Mouse (Mus musculus) liver, embryonic 12.5 days (tissue): Measurements from ENCODE around the gene Vasp. TPM values are rescaled to one million over a fixed set of nuclear protein-coding genes. Genes with fewer than 3 reads are reported as not detected.
A peak's percentile ranks its signal among the peaks of the same experiment; 100 is the strongest.

Experiments
- ATAC-seq: fragments of 200-750 bp; cut with Nextera tagmentation; 2 replicates; pipeline ENCODE4 v1.8.0; 2017; ENCODE audit warnings: moderate number of reproducible peaks, mild to moderate bottlenecking, moderate library complexity
- H3K27ac ChIP-seq: fragments of 300-500 bp; sonication (generic); 2 replicates; pipeline ENCODE4 v1.5.1; 2016; ENCODE audit warnings: mild to moderate bottlenecking
- H3K27me3 ChIP-seq: fragments of 300-500 bp; sonication (generic); replicated peaks from 2 replicates; pipeline ENCODE4 v1.6.1; 2016; ENCODE audit warnings: mild to moderate bottlenecking, moderate library complexity
- H3K36me3 ChIP-seq: fragments of 300-500 bp; sonication (generic); 2 replicates; pipeline ENCODE4 v1.6.1; 2016; ENCODE audit warnings: mild to moderate bottlenecking, moderate library complexity
- H3K4me1 ChIP-seq: fragments of 300-500 bp; sonication (generic); 2 replicates; pipeline ENCODE4 v1.6.1; 2016
- H3K4me2 ChIP-seq: fragments of 300-500 bp; sonication (generic); 2 replicates; pipeline ENCODE4 v1.6.1; 2016; ENCODE audit warnings: mild to moderate bottlenecking, moderate library complexity
- H3K4me3 ChIP-seq: fragments of 300-500 bp; sonication (generic); 2 replicates; pipeline ENCODE4 v1.5.1; 2016; ENCODE audit warnings: mild to moderate bottlenecking, moderate library complexity
- H3K9ac ChIP-seq: fragments of 300-500 bp; sonication (generic); 2 replicates; pipeline ENCODE4 v1.6.1; 2016; ENCODE audit warnings: mild to moderate bottlenecking, moderate library complexity
- H3K9me3 ChIP-seq: fragments of 300-500 bp; sonication (generic); replicated peaks from 2 replicates; pipeline ENCODE4 v1.6.1; 2016; ENCODE audit warnings: mild to moderate bottlenecking, moderate library complexity
- WGBS: fragments of 180-500 bp; shearing (Covaris S2); methylation state at CpG from one replicate; pipeline ENCODE4 v1.1.7; 2016; ENCODE audit not compliant: insufficient replicate concordance; 5-methylcytosine and 5-hydroxymethylcytosine counted together
- polyA plus RNA-seq: library from polyadenylated mRNA; unstranded; fragments of >200 nt; fragmentation: Nextera tagmentation; extraction: Ambion mirVana; gene quantifications from 2 replicates; pipeline ENCODE4 v1.2.1, GENCODE M21; 2016

The Vasp gene
- polyA plus RNA-seq, 1 experiment from 2014 or later, result 61.1 TPM

DNA sequence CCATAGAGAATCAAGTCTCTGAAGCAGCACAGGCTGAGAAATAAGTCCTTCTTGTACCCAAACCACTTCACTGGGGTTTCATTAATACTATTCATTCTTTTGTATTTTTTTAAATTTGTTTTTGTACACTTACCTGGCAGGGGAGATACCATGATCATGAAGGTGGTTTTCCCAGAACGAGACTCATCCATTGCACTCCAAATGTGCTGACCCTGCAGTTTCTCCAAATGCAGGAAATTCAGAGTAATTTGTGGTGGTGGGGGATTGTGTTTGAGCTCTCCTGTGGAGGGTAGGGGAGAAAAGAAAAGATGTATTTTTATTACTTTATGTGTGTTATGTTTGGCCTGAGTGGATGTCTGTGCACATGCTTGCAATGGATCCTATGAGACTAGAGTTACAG is 29.6 kb downstream of the Vasp start:
- Histone ChIP-seq H3K4me1 (peaks cover 95% of the 10 kb centered on the region), H3K36me3 (peaks cover 35% of the 10 kb centered on the region), H3K9ac (no peak overlapping the region), H3K27me3 (no peaks in the 10 kb centered on the region), H3K4me2 (no peak overlapping the region), H3K9me3 (no peaks in the 10 kb centered on the region), H3K4me3 (no peak overlapping the region), H3K27ac (peak overlapping the region; percentile 88; the same call in 1 of the 2 replicates)
- no peak for ATAC-seq
- WGBS, result 89% methylated on average over 1 of the region's 1 CpGs

DNA sequence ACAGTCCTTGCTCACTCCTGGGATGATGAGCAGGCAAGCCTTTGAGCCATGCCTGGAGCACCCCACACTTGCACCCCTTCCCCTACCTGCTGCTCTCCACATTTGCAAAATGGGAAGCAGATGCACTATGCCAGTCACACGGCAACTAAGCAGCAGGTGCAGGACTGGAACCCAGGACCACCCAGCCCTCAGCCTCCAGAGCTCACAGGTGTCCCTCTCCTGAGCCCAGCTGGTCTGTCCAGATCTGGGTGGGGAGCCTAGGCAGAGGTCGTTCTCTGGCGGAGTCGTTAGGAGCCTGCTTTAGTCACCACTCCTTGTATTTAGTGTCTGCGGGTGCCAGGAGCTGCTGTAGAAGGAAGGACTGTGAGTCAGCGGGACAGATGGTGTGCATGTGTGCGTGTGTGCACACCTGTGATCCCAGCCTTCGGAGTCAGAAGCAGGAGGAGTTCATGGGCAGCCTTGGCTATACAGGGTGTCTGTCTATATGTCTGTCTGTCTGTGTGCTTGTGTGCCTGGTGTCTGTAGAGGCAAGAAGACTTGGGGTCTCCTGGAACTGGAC is 30.6 kb downstream of the Vasp start:
- WGBS, result 78% methylated on average over 8 of the region's 8 CpGs
- peaks cover 31% of the 10 kb centered on the region for H3K36me3 ChIP-seq
- no peaks in the 10 kb centered on the region for H3K9me3 ChIP-seq
- peak overlapping the region; percentile 88 for H3K27ac ChIP-seq
- H3K4me2 ChIP-seq, result peak overlapping the region; percentile 57
- ATAC-seq, result no peak
- H3K4me1 ChIP-seq, result peaks cover 95% of the 10 kb centered on the region
- H3K27me3 ChIP-seq, result no peaks in the 10 kb centered on the region
- peak overlapping the region; percentile 56 for H3K9ac ChIP-seq
- no peak overlapping the region for H3K4me3 ChIP-seq

DNA sequence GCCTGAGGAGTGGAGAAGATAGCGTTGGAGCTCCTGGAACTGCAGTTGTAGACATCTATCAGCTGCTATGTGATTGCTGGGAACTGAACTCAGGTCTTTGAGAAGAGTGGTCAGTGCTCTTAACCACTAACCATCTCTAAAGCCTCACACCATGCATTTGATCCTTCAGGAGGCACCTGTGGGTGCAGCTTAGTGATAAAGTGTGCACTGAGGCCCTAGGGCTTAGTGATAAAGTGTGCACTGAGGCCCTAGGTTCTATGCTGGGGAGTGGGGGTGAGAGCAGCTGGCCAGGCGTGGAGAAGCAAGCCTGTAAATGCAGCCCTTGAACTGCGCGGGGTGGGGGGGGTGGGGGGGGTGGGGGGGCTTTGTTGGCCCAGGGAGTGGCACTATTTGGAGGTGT is 31.6 kb downstream of the Vasp start:
- Histone ChIP-seq H3K9ac (peak overlapping the region; percentile 56), H3K4me1 (peaks cover 95% of the 10 kb centered on the region), H3K9me3 (no peaks in the 10 kb centered on the region), H3K36me3 (peaks cover 21% of the 10 kb centered on the region), H3K27ac (peak overlapping the region; percentile 88), H3K4me3 (peak overlapping the region; percentile 18), H3K27me3 (no peaks in the 10 kb centered on the region), H3K4me2 (peak overlapping the region; percentile 57)
- 35% methylated on average over 4 of the region's 4 CpGs for WGBS
- peak; percentile 90 for ATAC-seq

- Histone ChIP-seq H3K36me3 (peaks cover 16% of the 10 kb centered on the region), H3K27ac (peak overlapping the region; percentile 88), H3K4me2 (peak overlapping the region; percentile 57), H3K9ac (peak overlapping the region; percentile 56), H3K4me3 (peak overlapping the region; percentile 18; the same call in 1 of the 2 replicates), H3K4me1 (peaks cover 95% of the 10 kb centered on the region), H3K9me3 (no peaks in the 10 kb centered on the region), H3K27me3 (no peaks in the 10 kb centered on the region)
- peak; percentile 88 for ATAC-seq
- 0% methylated on average over 1 of the region's 1 CpGs for WGBS
These were observed 32.2 kb downstream of the Vasp start for GRCm38 (mm10) chr7:19239423-19239822.

DNA sequence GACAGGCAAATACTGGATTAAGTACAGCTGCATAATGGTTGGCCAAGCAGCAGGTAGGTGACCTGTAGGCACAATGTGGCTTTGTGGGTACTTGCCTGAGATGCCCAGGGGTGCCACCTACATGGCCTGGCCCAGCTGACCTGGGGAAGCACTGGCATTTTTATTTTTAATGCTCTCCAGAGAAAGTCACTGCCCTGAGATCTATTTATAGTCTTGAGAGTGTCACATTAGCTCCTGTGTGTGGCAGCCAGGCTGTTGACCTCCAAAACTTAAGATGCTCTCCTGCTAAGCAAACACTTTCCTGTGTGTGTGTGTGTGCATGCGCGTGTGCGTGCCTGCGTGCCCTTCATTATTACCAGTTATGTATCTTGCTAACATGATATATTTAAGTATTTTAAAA is 33.3 kb downstream of the Vasp start:
- no peaks in the 10 kb centered on the region for H3K27me3 ChIP-seq
- H3K27ac ChIP-seq, result peak overlapping the region; percentile 88
- H3K9me3 ChIP-seq, result no peaks in the 10 kb centered on the region
- WGBS, result 95% methylated on average over 4 of the region's 4 CpGs
- H3K9ac ChIP-seq, result no peak overlapping the region
- peaks cover 84% of the 10 kb centered on the region for H3K4me1 ChIP-seq
- no peak for ATAC-seq
- peaks cover 22% of the 10 kb centered on the region for H3K36me3 ChIP-seq
- H3K4me2 ChIP-seq, result no peak overlapping the region
- no peak overlapping the region for H3K4me3 ChIP-seq

- peaks cover 87% of the 10 kb centered on the region for H3K4me1 ChIP-seq
- no peak overlapping the region for H3K4me3 ChIP-seq
- 79% methylated on average over 2 of the region's 2 CpGs for WGBS
- H3K36me3 ChIP-seq, result peaks cover 42% of the 10 kb centered on the region
- no peak overlapping the region for H3K4me2 ChIP-seq
- H3K27ac ChIP-seq, result peak overlapping the region; percentile 54
- peak overlapping the region; percentile 9; the same call in 1 of the 2 replicates for H3K9ac ChIP-seq
- no peaks in the 10 kb centered on the region for H3K9me3 ChIP-seq
- no peak for ATAC-seq
- no peaks in the 10 kb centered on the region for H3K27me3 ChIP-seq
These were observed 35.2 kb downstream of the Vasp start for GRCm38 (mm10) chr7:19236411-19236810.

DNA sequence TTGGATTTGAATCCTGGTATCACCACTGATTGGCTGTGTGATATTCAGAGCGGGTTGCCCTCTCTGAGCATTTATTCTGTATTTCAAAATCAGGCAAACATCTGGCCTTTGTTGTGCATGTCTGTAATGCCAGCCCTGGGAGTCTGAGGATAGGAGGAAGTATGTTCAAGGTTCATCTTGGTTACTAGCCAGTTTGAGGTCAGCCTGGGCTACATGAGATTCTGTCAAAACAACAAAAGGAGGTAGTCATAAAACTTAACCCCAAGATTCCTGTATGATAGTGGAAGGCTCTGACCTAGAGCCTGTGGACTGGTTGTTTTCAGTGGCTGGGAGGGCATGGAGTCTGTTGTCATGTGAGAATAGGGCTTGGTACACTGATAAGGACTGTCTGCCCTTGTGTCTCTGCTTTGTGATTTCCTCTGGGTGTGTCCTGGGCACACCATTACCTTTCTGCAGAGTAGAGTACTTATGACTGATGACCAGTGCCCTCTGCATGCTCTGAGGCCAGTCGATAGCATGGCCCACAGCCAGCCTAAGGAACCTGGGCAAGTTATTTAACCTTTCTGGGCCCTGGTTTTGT is 36.4 kb downstream of the Vasp start:
- H3K9ac ChIP-seq, result no peak overlapping the region; the same call in 1 of the 2 replicates
- peak overlapping the region; percentile 54; the same call in 1 of the 2 replicates for H3K27ac ChIP-seq
- no peak overlapping the region for H3K4me2 ChIP-seq
- 66% methylated on average over 2 of the region's 2 CpGs for WGBS
- H3K9me3 ChIP-seq, result no peaks in the 10 kb centered on the region
- no peaks in the 10 kb centered on the region for H3K27me3 ChIP-seq
- H3K36me3 ChIP-seq, result peaks cover 42% of the 10 kb centered on the region
- no peak overlapping the region for H3K4me3 ChIP-seq
- no peak for ATAC-seq
- peaks cover 83% of the 10 kb centered on the region for H3K4me1 ChIP-seq

- Histone ChIP-seq H3K4me1 (peaks cover 83% of the 10 kb centered on the region), H3K9ac (no peak overlapping the region; the same call in 1 of the 2 replicates), H3K9me3 (no peaks in the 10 kb centered on the region), H3K4me3 (no peak overlapping the region), H3K36me3 (peaks cover 44% of the 10 kb centered on the region), H3K27me3 (no peaks in the 10 kb centered on the region), H3K4me2 (no peak overlapping the region), H3K27ac (peak overlapping the region; percentile 23; the same call in 1 of the 2 replicates)
- WGBS, result 67% methylated on average over 5 of the region's 5 CpGs
- no peak for ATAC-seq
These were observed 37.0 kb downstream of the Vasp start for GRCm38 (mm10) chr7:19234652-19235051.

- 81% methylated on average over 3 of the region's 3 CpGs for WGBS
- peak overlapping the region; percentile 21; the same call in 1 of the 2 replicates for H3K27ac ChIP-seq
- H3K27me3 ChIP-seq, result no peaks in the 10 kb centered on the region
These were observed 39.8 kb downstream of the Vasp start for GRCm38 (mm10) chr7:19231849-19232248.

DNA sequence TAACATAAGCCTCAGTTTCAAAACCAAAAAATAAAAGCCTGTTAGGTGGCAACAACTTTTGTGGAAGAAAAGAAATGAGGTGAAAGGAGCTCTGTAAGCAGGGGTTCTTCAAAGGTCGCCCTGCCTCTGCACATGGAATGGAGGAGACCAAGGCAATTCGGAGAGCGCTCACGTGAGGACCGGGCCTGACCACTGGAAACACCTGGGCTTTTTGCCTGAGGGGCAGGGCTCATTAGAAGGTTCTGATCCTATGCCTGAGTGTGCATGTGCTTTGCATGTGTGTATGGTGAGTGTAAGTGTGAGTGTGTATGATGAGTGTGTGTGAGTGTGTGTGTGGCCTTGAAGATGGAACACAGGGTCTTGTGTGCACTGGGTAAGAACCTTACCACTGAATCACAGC is 40.7 kb downstream of the Vasp start:
- no peak overlapping the region for H3K4me3 ChIP-seq
- H3K4me1 ChIP-seq, result peaks cover 62% of the 10 kb centered on the region
- no peak overlapping the region for H3K9ac ChIP-seq
- H3K27ac ChIP-seq, result 0 out of 2 replicates have a peak overlapping the region, but pooled peaks have one; percentile 37
- no peaks in the 10 kb centered on the region for H3K27me3 ChIP-seq
- ATAC-seq, result no peak
- no peaks in the 10 kb centered on the region for H3K9me3 ChIP-seq
- WGBS, result 88% methylated on average over 5 of the region's 5 CpGs
- H3K4me2 ChIP-seq, result no peak overlapping the region
- peaks cover 46% of the 10 kb centered on the region for H3K36me3 ChIP-seq

More at GRCm38 (mm10) chr7:19231849-19232248, 39.8 kb downstream of the Vasp start:
- ATAC-seq, result no peak
- H3K36me3 ChIP-seq, result peaks cover 44% of the 10 kb centered on the region
- H3K4me3 ChIP-seq, result no peak overlapping the region
- H3K4me2 ChIP-seq, result no peak overlapping the region
- no peaks in the 10 kb centered on the region for H3K9me3 ChIP-seq
- no peak overlapping the region for H3K9ac ChIP-seq
- peaks cover 62% of the 10 kb centered on the region for H3K4me1 ChIP-seq

- Histone ChIP-seq H3K4me3 (peak overlapping the region; percentile 76), H3K4me2 (peak overlapping the region; percentile 70), H3K9ac (peak overlapping the region; percentile 78), H3K36me3 (peaks cover 54% of the 10 kb centered on the region), H3K27me3 (no peaks in the 10 kb centered on the region), H3K9me3 (no peaks in the 10 kb centered on the region), H3K27ac (peak overlapping the region; percentile 92), H3K4me1 (peaks cover 62% of the 10 kb centered on the region)
- WGBS, result 82% methylated on average over 2 of the region's 2 CpGs
- no peak for ATAC-seq
These were observed 41.5 kb downstream of the Vasp start for GRCm38 (mm10) chr7:19230041-19230580.

DNA sequence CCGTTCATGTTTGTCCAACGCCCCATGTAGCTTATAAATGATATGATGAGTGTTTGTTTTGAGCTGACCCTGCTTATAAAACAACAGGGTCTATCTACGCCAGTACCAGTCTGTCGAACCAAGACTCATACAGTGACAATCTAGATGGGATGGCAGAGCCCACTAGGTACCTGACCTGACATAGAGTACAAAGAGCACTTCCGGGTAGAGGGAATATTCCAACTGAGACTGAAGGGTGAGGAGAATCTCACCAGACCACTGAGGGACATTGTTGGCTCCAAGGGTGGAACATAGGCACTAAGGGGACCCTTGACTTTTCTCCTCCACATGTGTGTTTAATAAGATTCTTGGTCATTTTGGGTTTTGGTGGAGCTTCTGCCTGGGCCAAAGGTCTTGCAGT is 42.2 kb downstream of the Vasp start:
- peak overlapping the region; percentile 70 for H3K4me2 ChIP-seq
- 33% methylated on average over 5 of the region's 5 CpGs for WGBS
- H3K4me3 ChIP-seq, result peak overlapping the region; percentile 76
- peaks cover 55% of the 10 kb centered on the region for H3K36me3 ChIP-seq
- H3K9me3 ChIP-seq, result no peaks in the 10 kb centered on the region
- H3K4me1 ChIP-seq, result peaks cover 62% of the 10 kb centered on the region
- H3K9ac ChIP-seq, result peak overlapping the region; percentile 78
- peak overlapping the region; percentile 92 for H3K27ac ChIP-seq
- no peaks in the 10 kb centered on the region for H3K27me3 ChIP-seq
- no peak for ATAC-seq
